Mouse (Mus musculus) kidney, adult 2 months (tissue): Measurements from ENCODE around the gene Echs1. TPM values are rescaled to one million over a fixed set of nuclear protein-coding genes. Genes with fewer than 3 reads are reported as not detected.
A peak's percentile ranks its signal among the peaks of the same experiment; 100 is the strongest.

Experiments
- DNase-seq: peaks from one replicate; pipeline ENCODE4 v3.0.0; 2021
- H3K27ac ChIP-seq: fragments of 200-500 bp; 2 replicates; pipeline ENCODE4 v1.5.1; 2012; ENCODE audit warnings: low read depth, low read length, control low read depth, inconsistent platforms; ENCODE audit not compliant: insufficient read depth
- H3K27me3 ChIP-seq: fragments of 200-500 bp; replicated peaks from 2 replicates; pipeline ENCODE4 v1.6.1; 2012; ENCODE audit warnings: mild to moderate bottlenecking, moderate library complexity, low read length, inconsistent platforms; ENCODE audit not compliant: control insufficient read depth, insufficient read depth
- H3K36me3 ChIP-seq: fragments of 200-500 bp; 2 replicates; pipeline ENCODE4 v1.6.1; 2012; ENCODE audit warnings: mild to moderate bottlenecking, moderate library complexity, low read length, inconsistent platforms; ENCODE audit not compliant: control insufficient read depth, insufficient read depth
- H3K4me1 ChIP-seq: fragments of 200-500 bp; 2 replicates; pipeline ENCODE4 v1.6.1; 2011; ENCODE audit warnings: low read length; ENCODE audit not compliant: control insufficient read depth, insufficient read depth
- H3K4me3 ChIP-seq: fragments of 200-500 bp; 2 replicates; pipeline ENCODE4 v1.5.1; 2011; ENCODE audit warnings: mild to moderate bottlenecking, low read depth, low read length, control low read depth; ENCODE audit not compliant: insufficient read depth
- CTCF ChIP-seq: fragments of 200-500 bp; conservative IDR thresholded peaks from 2 replicates; pipeline ENCODE4 v1.5.1; 2011; ENCODE audit warnings: low read depth, mild to moderate bottlenecking, control low read depth, low read length, moderate library complexity, mixed read lengths; ENCODE audit not compliant: insufficient read depth, insufficient read length
- POLR2A ChIP-seq: fragments of 200-500 bp; IDR thresholded peaks from one replicate; pipeline ENCODE4 v1.6.1; 2011; ENCODE audit warnings: low read depth, low read length, control low read depth
- WGBS: fragments of 180-500 bp; shearing (Covaris S2); methylation state at CpG from one replicate; pipeline ENCODE4 v1.1.7; 2018; 5-methylcytosine and 5-hydroxymethylcytosine counted together
- polyA plus RNA-seq: library from polyadenylated mRNA; depleted of rRNA; stranded (reverse); fragments of >200 nt; gene quantifications from 2 replicates; pipeline ENCODE4 v1.2.3, GENCODE M21; 2012

Echs1 gene
- polyA plus RNA-seq, 1 experiment: 381 TPM

DNA sequence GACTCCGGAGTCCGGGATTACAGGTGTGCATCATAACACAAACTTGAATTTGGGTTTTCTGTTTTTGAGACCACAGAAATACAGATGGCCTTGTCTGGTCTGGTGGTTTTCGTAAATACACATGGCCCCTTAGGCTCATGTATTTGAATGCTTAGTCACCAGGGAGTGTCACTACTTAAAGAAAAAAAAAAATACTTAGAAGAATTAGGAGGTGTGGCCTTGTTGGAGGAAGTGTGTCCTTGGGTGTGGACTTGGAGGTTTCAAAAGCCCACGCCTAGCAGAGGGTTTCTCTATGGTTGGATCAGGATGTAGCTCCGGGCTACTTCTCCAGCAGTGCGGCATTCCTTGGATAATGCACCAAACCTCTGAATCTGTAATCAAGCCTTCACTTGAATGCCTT lies 38.6 kb downstream of the Echs1 start:
- Histone ChIP-seq H3K27ac (no peak overlapping the region), H3K36me3 (no peaks in the 10 kb centered on the region), H3K27me3 (no peaks in the 10 kb centered on the region), H3K4me1 (no peaks in the 10 kb centered on the region), H3K4me3 (no peak overlapping the region)
- WGBS: 68% methylated on average over 6 of the region's 6 CpGs
- DNase-seq: no peak
- TF ChIP-seq POLR2A (no peak), CTCF (no peak)

DNA sequence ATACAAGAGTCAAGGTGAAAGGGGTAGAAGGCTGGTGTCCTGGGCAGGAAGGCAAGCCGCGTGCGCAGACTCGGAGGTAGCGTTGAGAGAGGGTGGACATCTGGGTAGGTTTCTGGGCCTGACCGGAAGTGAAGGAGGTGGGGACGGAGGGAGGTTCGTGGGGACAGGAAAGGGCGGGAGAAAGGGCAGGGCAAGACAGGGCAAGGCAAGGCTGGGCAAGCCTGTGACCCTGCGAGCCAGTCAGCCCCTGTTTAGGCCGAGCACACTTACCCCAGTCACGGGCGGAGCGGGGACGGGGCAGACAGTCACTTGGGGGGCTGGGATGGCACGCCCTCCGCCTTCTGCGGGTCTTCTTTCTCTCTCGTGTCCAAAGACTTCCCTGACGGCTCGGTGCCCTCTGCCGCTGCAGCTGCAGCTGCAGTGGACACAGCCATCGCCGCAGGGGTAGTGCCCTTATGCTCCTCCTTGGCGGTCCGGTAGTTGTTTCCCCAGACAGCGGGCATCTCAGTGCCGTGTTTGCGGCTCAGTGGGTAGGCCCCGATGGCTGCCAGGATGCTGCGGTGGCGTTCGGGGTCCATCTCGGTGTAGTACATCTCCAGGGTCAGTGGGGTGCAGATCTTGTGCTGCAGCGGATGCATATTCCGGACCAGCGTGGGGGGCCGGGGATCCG lies 46.1 kb downstream of the Echs1 start:
- Histone ChIP-seq H3K36me3 (no peaks in the 10 kb centered on the region), H3K27me3 (no peaks in the 10 kb centered on the region), H3K4me1 (no peaks in the 10 kb centered on the region), H3K4me3 (peak overlapping the region; percentile 34), H3K27ac (no peak overlapping the region)
- TF ChIP-seq POLR2A (no peak), CTCF (no peak)
- WGBS: 47% methylated on average over 39 of the region's 39 CpGs
- DNase-seq: no peak

DNA sequence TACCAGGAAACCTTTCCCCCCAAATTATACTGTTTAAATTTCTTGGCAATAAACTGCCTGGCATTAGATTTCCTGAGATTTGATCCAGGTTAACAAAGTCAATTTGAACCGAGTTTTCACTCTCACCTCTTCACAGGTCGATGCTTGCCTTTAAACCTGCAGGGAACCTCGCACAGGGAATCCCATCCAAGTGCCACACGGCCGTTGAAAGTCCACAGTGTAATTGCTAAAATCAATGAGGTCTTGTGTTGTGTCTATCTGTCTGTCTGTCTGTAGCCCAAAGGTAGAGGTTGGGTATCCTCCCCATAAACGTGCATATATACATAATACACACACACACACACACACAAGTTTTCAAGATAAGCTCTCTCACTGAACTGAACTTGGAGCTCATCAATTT lies 48.9 kb downstream of the Echs1 start:
- Histone ChIP-seq H3K27me3 (no peaks in the 10 kb centered on the region), H3K36me3 (no peaks in the 10 kb centered on the region), H3K4me3 (no peak overlapping the region), H3K27ac (no peak overlapping the region), H3K4me1 (no peaks in the 10 kb centered on the region)
- DNase-seq: no peak
- WGBS: 50% methylated on average over 6 of the region's 6 CpGs
- TF ChIP-seq CTCF (no peak), POLR2A (no peak)

DNA sequence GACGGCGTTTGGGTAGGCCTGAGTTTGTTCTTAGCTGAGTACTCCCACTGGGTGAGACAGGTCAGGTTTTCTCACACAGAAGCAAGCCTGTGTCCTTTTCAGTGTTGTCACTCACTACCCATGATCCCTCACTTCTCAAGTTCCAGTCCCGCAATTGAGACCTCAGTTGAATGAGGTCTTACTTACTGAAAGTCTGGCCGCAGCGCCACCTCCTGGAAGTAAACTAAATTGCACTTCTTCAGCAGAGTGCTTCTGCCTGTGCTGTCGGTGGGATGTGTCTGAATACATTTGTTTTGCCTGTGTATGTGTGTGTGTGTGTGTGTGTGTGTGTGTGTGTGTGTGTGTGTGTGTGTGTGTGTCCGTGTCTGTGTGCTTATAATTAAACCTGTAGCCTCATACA lies 53.2 kb downstream of the Echs1 start:
- H3K27ac ChIP-seq: no peak overlapping the region
- H3K4me1 ChIP-seq: no peaks in the 10 kb centered on the region; the same call in 1 of the 2 replicates
- no peaks in the 10 kb centered on the region for H3K36me3 ChIP-seq
- TF ChIP-seq POLR2A (no peak), CTCF (peak; percentile 80)
- peak; percentile 65 for DNase-seq
- 0 out of 2 replicates have a peak, but pooled peaks cover 1% of the 10 kb centered on the region for H3K27me3 ChIP-seq
- no peak overlapping the region for H3K4me3 ChIP-seq
- 22% methylated on average over 7 of the region's 7 CpGs for WGBS

DNA sequence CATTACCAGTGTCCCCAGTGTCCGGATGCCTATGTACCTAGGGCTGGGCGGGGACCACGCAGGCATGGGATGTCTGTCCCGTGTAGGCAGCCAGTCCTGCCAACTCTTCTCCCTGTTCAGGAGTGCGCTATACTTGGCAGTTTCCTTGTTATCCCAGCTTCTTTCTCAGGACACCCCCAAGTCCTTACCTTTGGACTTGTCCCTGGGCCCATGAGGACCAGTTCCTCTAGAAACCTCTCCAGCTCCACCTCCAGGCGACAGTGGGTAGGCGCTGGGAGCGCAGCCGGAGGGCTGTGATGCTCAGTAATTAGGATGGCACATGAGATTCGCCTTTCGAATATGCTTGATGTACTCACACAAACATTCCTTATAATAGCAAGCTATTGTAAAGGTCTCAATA lies 54.0 kb downstream of the Echs1 start:
- DNase-seq: peak; percentile 27
- Histone ChIP-seq H3K36me3 (no peaks in the 10 kb centered on the region), H3K4me1 (no peaks in the 10 kb centered on the region; the same call in 1 of the 2 replicates), H3K4me3 (no peak overlapping the region), H3K27me3 (0 out of 2 replicates have a peak, but pooled peaks cover 3% of the 10 kb centered on the region), H3K27ac (no peak overlapping the region)
- TF ChIP-seq POLR2A: no peak
- peak; percentile 34 for TF ChIP-seq CTCF
- 21% methylated on average over 11 of the region's 11 CpGs for WGBS

DNA sequence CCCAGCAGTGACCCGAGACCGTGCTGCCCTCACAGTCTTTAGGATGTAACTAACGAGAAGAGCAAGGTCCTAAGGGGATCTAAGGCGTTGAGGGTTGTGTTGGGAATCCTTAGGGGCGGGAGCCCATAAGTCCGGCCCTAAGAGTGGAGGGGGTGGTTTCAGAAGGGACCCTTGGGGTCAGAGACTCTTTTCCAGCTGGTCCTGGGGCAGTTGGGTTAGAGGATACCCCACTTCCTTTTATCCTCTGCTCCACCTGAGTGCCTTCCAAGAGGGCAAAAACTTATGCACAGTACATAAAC lies 54.5 kb downstream of the Echs1 start:
- no peak overlapping the region for H3K4me3 ChIP-seq
- no peaks in the 10 kb centered on the region; the same call in 1 of the 2 replicates for H3K4me1 ChIP-seq
- H3K36me3 ChIP-seq: no peaks in the 10 kb centered on the region
- no peak overlapping the region for H3K27ac ChIP-seq
- DNase-seq: no peak
- no peak for TF ChIP-seq CTCF
- TF ChIP-seq POLR2A: no peak
- 0 out of 2 replicates have a peak, but pooled peaks cover 3% of the 10 kb centered on the region for H3K27me3 ChIP-seq
- WGBS: 5% methylated on average over 6 of the region's 6 CpGs

DNA sequence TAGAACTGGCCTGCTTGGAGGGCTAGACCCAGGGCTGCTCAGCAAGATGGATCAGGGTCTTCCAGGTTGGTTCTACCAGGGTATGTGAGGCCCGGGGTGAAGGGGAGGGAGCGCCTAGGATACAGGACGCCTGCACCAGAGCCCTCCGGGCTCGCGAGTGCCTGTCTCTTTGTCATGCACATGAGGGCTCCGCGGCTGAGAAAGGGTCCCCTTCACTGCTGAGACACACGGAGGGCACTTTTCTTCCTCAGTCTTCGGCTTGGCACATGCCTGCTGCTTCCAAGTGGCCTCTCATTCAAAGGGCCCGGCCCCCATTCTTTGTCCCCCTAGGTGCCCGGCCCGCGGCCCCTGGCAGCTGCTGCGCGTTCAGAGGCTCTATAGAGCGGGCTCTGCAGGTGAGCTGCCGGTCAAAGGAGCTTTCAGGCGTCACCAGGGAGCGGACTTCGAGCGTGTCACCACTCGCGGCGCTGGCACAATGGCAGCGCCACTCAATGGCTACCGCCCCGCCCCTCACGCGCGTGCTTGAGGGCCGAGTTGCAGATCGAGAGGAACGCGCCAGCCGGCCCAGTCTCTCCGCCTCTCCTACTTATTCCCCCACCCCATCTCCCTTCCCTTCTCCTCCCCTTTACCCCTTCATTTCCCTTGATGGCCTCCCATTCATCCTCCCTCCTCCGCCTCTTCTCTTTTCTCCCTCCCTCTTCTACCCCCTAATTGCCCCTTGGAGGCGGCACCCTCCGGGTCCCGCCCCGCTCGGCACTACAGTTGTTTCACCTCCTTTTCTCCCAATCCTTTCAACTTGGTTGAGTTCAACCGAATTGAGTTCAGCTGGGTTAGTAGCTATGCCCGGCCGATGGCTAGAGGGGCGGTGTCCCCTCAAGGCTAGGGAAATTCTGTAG lies 55.1 kb downstream of the Echs1 start:
- DNase-seq: peak; percentile 16
- WGBS: 3% methylated on average over 45 of the region's 47 CpGs
- Histone ChIP-seq H3K27me3 (0 out of 2 replicates have a peak, but pooled peaks cover 3% of the 10 kb centered on the region), H3K4me3 (peak overlapping the region; percentile 8; the same call in 1 of the 2 replicates), H3K36me3 (no peaks in the 10 kb centered on the region), H3K4me1 (no peaks in the 10 kb centered on the region; the same call in 1 of the 2 replicates), H3K27ac (no peak overlapping the region)
- TF ChIP-seq POLR2A (no peak), CTCF (no peak)
